Mouse (Mus musculus) myocyte (in vitro differentiated cells): ENCODE data around the gene Map7d3. TPM values are rescaled to one million over a fixed set of nuclear protein-coding genes. Genes with fewer than 3 reads are reported as not detected.

Source experiments
- H3K27me3 ChIP-seq: one replicate; pipeline ENCODE4 v1.6.1; 2011; ENCODE audit not compliant: control insufficient read depth, insufficient read depth, insufficient read length
- H3K36me3 ChIP-seq: one replicate; pipeline ENCODE4 v1.6.1; 2011; ENCODE audit not compliant: control insufficient read depth, insufficient read depth
- H3K4me2 ChIP-seq: one replicate; pipeline ENCODE4 v1.6.1; 2011; ENCODE audit warnings: low read depth, control low read depth
- H3K4me3 ChIP-seq: one replicate; pipeline ENCODE4 v1.5.1; 2011; ENCODE audit warnings: mild to moderate bottlenecking, control low read depth, moderate library complexity
- H3K79me2 ChIP-seq: one replicate; pipeline ENCODE4 v1.6.1; 2011; ENCODE audit not compliant: control insufficient read depth, insufficient read depth
- H3ac ChIP-seq: one replicate; pipeline ENCODE4 v1.6.1; 2011; ENCODE audit not compliant: control insufficient read depth, insufficient read length
- CEBPB ChIP-seq: IDR thresholded peaks from 2 replicates; pipeline ENCODE4 v1.6.1; 2011; ENCODE audit warnings: mild to moderate bottlenecking, moderate library complexity; ENCODE audit not compliant: poor library complexity, insufficient read depth, severe bottlenecking
- E2F4 ChIP-seq: IDR thresholded peaks from one replicate; pipeline ENCODE4 v1.6.1; 2011; ENCODE audit warnings: mild to moderate bottlenecking, control low read depth, moderate library complexity; ENCODE audit not compliant: insufficient read depth
- MAX ChIP-seq: IDR thresholded peaks from one replicate; pipeline ENCODE4 v1.6.1; 2011; ENCODE audit warnings: low read depth, mild to moderate bottlenecking, control low read depth
- MYOD1 ChIP-seq, 3 experiments: IDR thresholded peaks; one replicate each; pipeline ENCODE4 v1.6.1; 2011; ENCODE audit warnings: control low read depth in 2 of 3, low read depth in 2 of 3, mild to moderate bottlenecking in 2 of 3, moderate library complexity in 1 of 3; ENCODE audit not compliant: insufficient read length in 2 of 3, control insufficient read depth in 1 of 3
- MYOG ChIP-seq, 3 experiments: IDR thresholded peaks; one replicate each; pipeline ENCODE4 v1.6.1; 2011; ENCODE audit warnings: control low read depth in 2 of 3, low read depth in 2 of 3, mild to moderate bottlenecking in 2 of 3; ENCODE audit not compliant: insufficient read length in 2 of 3, control insufficient read depth in 1 of 3, insufficient read depth in 1 of 3
- POLR2A ChIP-seq: IDR thresholded peaks from one replicate; pipeline ENCODE4 v1.6.1; 2011; ENCODE audit warnings: low read depth, mild to moderate bottlenecking, control low read depth, moderate library complexity; ENCODE audit not compliant: insufficient read length
- POLR2AphosphoS2 ChIP-seq: IDR thresholded peaks from one replicate; pipeline ENCODE4 v1.6.1; 2011; ENCODE audit warnings: low read depth, control low read depth; ENCODE audit not compliant: insufficient read length
- REST ChIP-seq: IDR thresholded peaks from one replicate; pipeline ENCODE4 v1.6.1; 2011; ENCODE audit warnings: mild to moderate bottlenecking, control low read depth, moderate library complexity; ENCODE audit not compliant: insufficient read depth, insufficient read length
- SRF ChIP-seq: IDR thresholded peaks from one replicate; pipeline ENCODE4 v1.6.1; 2011; ENCODE audit warnings: low read depth; ENCODE audit not compliant: control insufficient read depth, insufficient read length
- TCF12 ChIP-seq: IDR thresholded peaks from one replicate; pipeline ENCODE4 v1.6.1; 2011; ENCODE audit warnings: mild to moderate bottlenecking, control low read depth; ENCODE audit not compliant: poor library complexity, insufficient read depth, severe bottlenecking
- TCF3 ChIP-seq: IDR thresholded peaks from one replicate; pipeline ENCODE4 v1.6.1; 2011; ENCODE audit warnings: low read depth, control low read depth; ENCODE audit not compliant: insufficient read length
- USF1 ChIP-seq: IDR thresholded peaks from one replicate; pipeline ENCODE4 v1.6.1; 2011; ENCODE audit warnings: low read depth, mild to moderate bottlenecking, control low read depth, moderate library complexity
- polyA plus RNA-seq: library from polyadenylated mRNA; unstranded; fragments of >200 nt; fragmentation: generic; extraction: Trizol; gene quantifications from one replicate; pipeline ENCODE4 v1.2.1, GENCODE M21; 2012; ENCODE audit warnings: missing spikeins

Gene Map7d3
- polyA plus RNA-seq, 1 experiment = 0.05 TPM

GRCm38 (mm10) chrX:56753317-56754289 lies 68.5 kb downstream of the Map7d3 start:
- H3K36me3 ChIP-seq = no peaks in the 10 kb centered on the region
- H3K4me2 ChIP-seq = no peak overlapping the region
- TF ChIP-seq TCF12 (no peak), REST (no peak)
- no peaks in the 10 kb centered on the region for H3K79me2 ChIP-seq
- H3K27me3 ChIP-seq = no peaks in the 10 kb centered on the region
- no peak overlapping the region for H3ac ChIP-seq
- H3K4me3 ChIP-seq = no peak overlapping the region

GRCm38 (mm10) chrX:56752144-56752543 lies 70.0 kb downstream of the Map7d3 start:
- Histone ChIP-seq H3K27me3 (no peaks in the 10 kb centered on the region), H3K36me3 (no peaks in the 10 kb centered on the region), H3K4me2 (no peak overlapping the region), H3K79me2 (no peaks in the 10 kb centered on the region), H3ac (no peak overlapping the region), H3K4me3 (no peak overlapping the region)
- TF ChIP-seq MAX (no peak), USF1 (no peak), REST (no peak), MYOD1 (IDR thresholded peaks at IDR 0.05; ENCODE audit: control insufficient read depth in 1 of 3, insufficient read length in 2 of 3, low read depth in 2 of 3) (peak in 2 of 3 experiments; percentile 25 to 51), POLR2AphosphoS2 (no peak), TCF3 (peak; percentile 12), MYOG (IDR thresholded peaks at IDR 0.05; ENCODE audit: control insufficient read depth in 1 of 3, insufficient read depth in 1 of 3, insufficient read length in 2 of 3, low read depth in 2 of 3) (peak in 1 of 3 experiments; percentile 39), SRF (no peak), CEBPB (no peak), TCF12 (no peak), E2F4 (no peak), POLR2A (no peak)

DNA sequence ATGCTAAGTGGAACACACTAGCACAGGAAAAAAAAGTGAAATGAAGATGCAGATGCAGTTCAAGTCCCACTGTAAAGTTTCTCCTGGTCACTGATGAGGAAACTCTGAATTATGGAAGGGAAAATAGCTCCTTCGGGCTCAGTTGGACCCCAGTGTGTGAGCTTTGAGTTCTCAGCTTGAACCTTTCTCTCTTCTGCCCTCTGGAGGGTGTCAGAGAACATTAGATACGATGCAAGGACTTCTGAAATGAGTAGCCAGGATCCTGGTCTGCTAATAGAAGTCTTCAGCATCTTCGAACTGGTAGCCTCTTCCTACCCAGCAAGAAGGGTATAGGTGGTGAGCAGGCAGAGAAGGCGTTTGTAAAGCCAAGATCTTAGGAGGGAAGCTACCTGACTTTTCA lies 70.6 kb downstream of the Map7d3 start:
- H3K4me2 ChIP-seq = no peak overlapping the region
- H3K4me3 ChIP-seq = no peak overlapping the region
- no peak for TF ChIP-seq MYOG (IDR thresholded peaks at IDR 0.05; ENCODE audit: control insufficient read depth in 1 of 3, insufficient read depth in 1 of 3, insufficient read length in 2 of 3, low read depth in 2 of 3)
- TF ChIP-seq SRF = no peak
- no peak for TF ChIP-seq POLR2A
- no peak for TF ChIP-seq MYOD1 (IDR thresholded peaks at IDR 0.05; ENCODE audit: control insufficient read depth in 1 of 3, insufficient read length in 2 of 3, low read depth in 2 of 3)
- no peak for TF ChIP-seq POLR2AphosphoS2
- no peaks in the 10 kb centered on the region for H3K79me2 ChIP-seq
- no peak overlapping the region for H3ac ChIP-seq
- H3K36me3 ChIP-seq = no peaks in the 10 kb centered on the region
- H3K27me3 ChIP-seq = no peaks in the 10 kb centered on the region

Other genes starting within 250 kb of the Map7d3 start
- gene Mmgt1, start 224.3 kb downstream of the Map7d3 start, polyA plus RNA-seq = 6.6 TPM
- 10.8 TPM for gene Slc9a6, start 212.6 kb downstream of the Map7d3 start, polyA plus RNA-seq
- gene Fhl1, start 90.5 kb downstream of the Map7d3 start, polyA plus RNA-seq = 74.2 TPM
- gene Adgrg4, start 47.8 kb upstream of the Map7d3 start, polyA plus RNA-seq = not detected
- not detected for gene Brs3, start 220.7 kb upstream of the Map7d3 start, polyA plus RNA-seq
- 15.1 TPM for gene Htatsf1, start 231.3 kb upstream of the Map7d3 start, polyA plus RNA-seq